Comparison of ENCODE assay signal across 31 mouse cellular contexts in genomic region chr3:148278978-148279377, GRCm38 (mm10).
DNase-seq lines count a peak whose midpoint lies in the region; ATAC-seq and TF ChIP-seq lines count a peak whose summit lies in the region.
"Had no signal": no experiment of that assay in that cellular context is flagged by ENCODE, and none has a peak within 500 bp of the region (broad histone marks: within the 10 kb centered on the region; RNA-seq: fewer than 3 reads in every experiment).

No protein-coding gene starts in this region.

- no peak overlapping the region for H3K9ac ChIP-seq in lung, embryonic 14.5 days
- H3K9ac ChIP-seq in stomach, postnatal 0 days (ENCODE audit: low read length), result no peak overlapping the region
- H3K9ac ChIP-seq: forebrain, embryonic 13.5 days; heart, embryonic 13.5 days; limb, embryonic 15.5 days; liver, embryonic 13.5 days; lung, embryonic 15.5 days; midbrain, embryonic 13.5 days; neural tube, embryonic 15.5 days; stomach, embryonic 15.5 days had no signal

- ATAC-seq in lung, embryonic 14.5 days (ENCODE audit: insufficient read depth), result no peak
- ATAC-seq in megakaryocyte progenitor cell, adult 5-6 weeks (replicated peaks; ENCODE audit: poor library complexity), result peak; percentile 68
- ATAC-seq in stomach, postnatal 0 days (ENCODE audit: low FRiP score, low TSS enrichment), result no peak
- ATAC-seq: activated CD4-positive, CD25-positive, alpha-beta regulatory T cell, adult 4 months; forebrain, embryonic 13.5 days; intestine, embryonic 16.5 days; midbrain, embryonic 13.5 days had no signal

- DNase-seq in embryo, embryonic 10.5 days (ENCODE audit: low spot score), result peak; percentile 15
- no peak for DNase-seq in embryo, embryonic 10 days (ENCODE audit: low spot score)
- DNase-seq in lung, embryonic 14.5 days, result peak; percentile 60
- no peak for DNase-seq in lung, adult 18-20 months
- peak; percentile 7 for DNase-seq in lung, postnatal 14 days
- DNase-seq in stomach, postnatal 0 days (ENCODE audit: low spot score), result no peak
- no peak for DNase-seq in testis, postnatal 10 days (ENCODE audit: low spot score)
- DNase-seq: adrenal gland, adult 8-10 months; cerebellum, adult 11-12 months; cerebellum, adult 9-11 months; heart, postnatal 10 days; kidney, adult 8-10 months; layer of hippocampus, postnatal 36 days; liver, embryonic 13.5 days; retina, postnatal 1 day; right cerebral cortex, postnatal 25 days; thymus, adult 18-20 months; thymus, postnatal 25 days had no signal

- H3K9me3 ChIP-seq in lung, embryonic 14.5 days (ENCODE audit: low read depth, low read length), result no peaks in the 10 kb centered on the region
- no peaks in the 10 kb centered on the region for H3K9me3 ChIP-seq in stomach, postnatal 0 days (ENCODE audit: control insufficient read depth, low read length)
- H3K9me3 ChIP-seq: forebrain, embryonic 13.5 days; heart, embryonic 13.5 days; limb, embryonic 10.5 days; limb, embryonic 15.5 days; liver, embryonic 13.5 days; lung, embryonic 15.5 days; midbrain, embryonic 13.5 days; neural tube, embryonic 15.5 days; stomach, embryonic 15.5 days had no signal

- no peak overlapping the region for H3K27ac ChIP-seq in lung, embryonic 14.5 days (ENCODE audit: low read depth)
- no peak overlapping the region for H3K27ac ChIP-seq in stomach, postnatal 0 days (replicated peaks)
- H3K27ac ChIP-seq: forebrain, embryonic 13.5 days; heart, embryonic 13.5 days; kidney, postnatal 0 days; limb, embryonic 10.5 days; limb, embryonic 15.5 days; liver, embryonic 13.5 days; lung, embryonic 15.5 days; midbrain, embryonic 13.5 days; neural tube, embryonic 15.5 days; stomach, embryonic 15.5 days had no signal

- H3K4me2 ChIP-seq in lung, embryonic 14.5 days, result no peak overlapping the region
- H3K4me2 ChIP-seq in stomach, postnatal 0 days (replicated peaks; ENCODE audit: low read depth), result no peak overlapping the region
- H3K4me2 ChIP-seq: forebrain, embryonic 13.5 days; heart, embryonic 13.5 days; limb, embryonic 15.5 days; liver, embryonic 13.5 days; lung, embryonic 15.5 days; midbrain, embryonic 13.5 days; neural tube, embryonic 15.5 days; stomach, embryonic 15.5 days had no signal

- no peak overlapping the region for H3K4me3 ChIP-seq in lung, embryonic 14.5 days (ENCODE audit: low read depth, low read length)
- H3K4me3 ChIP-seq in stomach, postnatal 0 days (ENCODE audit: low read depth, low read length), result no peak overlapping the region
- H3K4me3 ChIP-seq: forebrain, embryonic 13.5 days; heart, embryonic 13.5 days; limb, embryonic 10.5 days; limb, embryonic 15.5 days; liver, embryonic 13.5 days; lung, embryonic 15.5 days; midbrain, embryonic 13.5 days; neural tube, embryonic 15.5 days; stomach, embryonic 15.5 days had no signal

- TF ChIP-seq CTCF in lung, embryonic 14.5 days (IDR thresholded peaks at IDR 0.05; ENCODE audit: low read depth), result no peak
- TF ChIP-seq CTCF in stomach, postnatal 0 days (IDR thresholded peaks at IDR 0.05; ENCODE audit: low read depth), result no peak

- no peaks in the 10 kb centered on the region for H3K36me3 ChIP-seq in lung, embryonic 14.5 days (ENCODE audit: insufficient read depth)
- no peaks in the 10 kb centered on the region for H3K36me3 ChIP-seq in stomach, postnatal 0 days (ENCODE audit: control insufficient read depth, insufficient read depth, low read length)
- H3K36me3 ChIP-seq: heart, embryonic 13.5 days; limb, embryonic 10.5 days; limb, embryonic 15.5 days; liver, embryonic 13.5 days; lung, embryonic 15.5 days; midbrain, embryonic 13.5 days; neural tube, embryonic 15.5 days; stomach, embryonic 15.5 days had no signal

- no peak for TF ChIP-seq EP300 in stomach, postnatal 0 days (optimal IDR thresholded peaks at IDR 0.05)

- no peaks in the 10 kb centered on the region for H3K4me1 ChIP-seq in lung, embryonic 14.5 days (ENCODE audit: insufficient read depth)
- no peaks in the 10 kb centered on the region for H3K4me1 ChIP-seq in stomach, postnatal 0 days (replicated peaks; ENCODE audit: control insufficient read depth, insufficient read depth)
- H3K4me1 ChIP-seq: forebrain, embryonic 13.5 days; heart, embryonic 13.5 days; limb, embryonic 10.5 days; limb, embryonic 15.5 days; lung, embryonic 15.5 days; midbrain, embryonic 13.5 days; neural tube, embryonic 15.5 days; stomach, embryonic 15.5 days had no signal

- 9% methylated on average over 3 of the region's 3 CpGs for WGBS in lung, embryonic 14.5 days
- 59% methylated on average over 3 of the region's 3 CpGs for WGBS in stomach, postnatal 0 days

- H3K27me3 ChIP-seq in lung, embryonic 14.5 days (ENCODE audit: insufficient read depth, low read length), result no peaks in the 10 kb centered on the region
- no peaks in the 10 kb centered on the region for H3K27me3 ChIP-seq in stomach, postnatal 0 days (ENCODE audit: control insufficient read depth, insufficient read depth, low read length)
- H3K27me3 ChIP-seq: CH12.LX; forebrain, embryonic 13.5 days; heart, embryonic 13.5 days; limb, embryonic 15.5 days; liver, embryonic 13.5 days; lung, embryonic 15.5 days; midbrain, embryonic 13.5 days; neural tube, embryonic 15.5 days; stomach, embryonic 15.5 days had no signal

Comparison
In these comparisons a context has a peak if more than half of its experiments do, and no peak if none do; other contexts are left out.
1. DNase-seq: peak in embryo, embryonic 10.5 days (single experiment), lung, embryonic 14.5 days (single experiment) and lung, postnatal 14 days (single experiment); none in embryo, embryonic 10 days (single experiment), lung, adult 18-20 months (0 of 2), stomach, postnatal 0 days (single experiment) and testis, postnatal 10 days (single experiment).